Mouse (Mus musculus): ENCODE results near the gene Pcdh7.

Gene Pcdh7

DNA sequence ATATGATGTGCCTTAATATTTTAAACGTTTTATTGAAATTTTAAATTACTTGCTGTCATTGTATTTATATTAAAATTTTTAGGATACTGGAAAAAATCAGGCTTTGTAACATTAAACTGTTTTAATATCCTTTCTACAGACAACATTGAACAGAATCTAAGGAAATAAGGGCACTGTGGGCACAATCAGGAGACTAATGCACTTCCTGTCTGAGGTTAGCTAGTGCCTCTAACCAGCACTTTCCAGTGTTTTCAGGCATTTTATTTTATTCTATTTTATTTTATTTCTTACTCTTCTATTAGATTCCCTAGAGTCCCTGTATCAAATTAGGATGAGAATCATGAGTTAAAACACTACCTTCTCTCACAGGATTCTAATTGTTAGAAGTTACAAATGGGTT lies 28.1 kb downstream of the Pcdh7 start:
- no peak for DNase-seq (ENCODE audit: extremely low spot score, low spot score)

DNA sequence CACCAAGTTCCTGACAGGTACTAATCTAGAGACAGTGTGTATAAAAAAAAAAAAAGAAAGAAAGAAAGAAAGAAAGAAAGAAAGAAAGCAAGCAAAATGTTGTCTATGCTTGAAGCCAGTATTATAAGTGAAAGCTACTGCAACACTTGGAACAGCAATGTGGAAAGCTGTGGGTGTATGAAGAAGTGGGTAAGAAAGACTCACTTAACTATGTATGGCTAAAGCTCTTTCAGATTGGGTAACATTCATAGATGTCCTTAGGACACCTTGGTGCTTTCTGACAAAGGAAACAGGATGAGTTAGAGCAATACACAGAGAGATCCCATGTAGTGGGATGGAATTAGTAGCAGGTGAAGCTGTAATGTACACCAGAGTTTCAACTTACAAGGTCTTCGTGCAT lies 32.6 kb downstream of the Pcdh7 start:
- DNase-seq (ENCODE audit: extremely low spot score, low spot score) = no peak

DNA sequence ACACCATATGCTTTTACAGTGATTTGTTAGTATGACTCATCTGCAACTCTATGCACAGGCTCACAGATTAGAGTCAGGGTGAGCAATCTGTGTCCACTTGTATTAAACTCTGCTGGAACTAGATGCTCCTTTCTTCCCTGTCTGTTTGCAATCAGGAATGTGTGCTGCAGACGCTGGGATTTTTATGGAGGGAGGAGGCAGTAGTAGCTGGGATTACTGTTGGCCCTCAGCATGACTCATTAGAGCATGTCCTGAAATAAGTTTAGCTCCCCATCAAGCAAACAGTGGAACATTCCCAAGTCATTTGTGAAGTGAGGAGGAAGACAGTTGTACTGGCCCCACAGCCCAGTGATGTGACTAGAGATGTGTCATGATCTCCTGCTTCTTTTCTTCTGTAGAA lies 38.0 kb downstream of the Pcdh7 start:
- DNase-seq (ENCODE audit: extremely low spot score, low spot score) = no peak

DNA sequence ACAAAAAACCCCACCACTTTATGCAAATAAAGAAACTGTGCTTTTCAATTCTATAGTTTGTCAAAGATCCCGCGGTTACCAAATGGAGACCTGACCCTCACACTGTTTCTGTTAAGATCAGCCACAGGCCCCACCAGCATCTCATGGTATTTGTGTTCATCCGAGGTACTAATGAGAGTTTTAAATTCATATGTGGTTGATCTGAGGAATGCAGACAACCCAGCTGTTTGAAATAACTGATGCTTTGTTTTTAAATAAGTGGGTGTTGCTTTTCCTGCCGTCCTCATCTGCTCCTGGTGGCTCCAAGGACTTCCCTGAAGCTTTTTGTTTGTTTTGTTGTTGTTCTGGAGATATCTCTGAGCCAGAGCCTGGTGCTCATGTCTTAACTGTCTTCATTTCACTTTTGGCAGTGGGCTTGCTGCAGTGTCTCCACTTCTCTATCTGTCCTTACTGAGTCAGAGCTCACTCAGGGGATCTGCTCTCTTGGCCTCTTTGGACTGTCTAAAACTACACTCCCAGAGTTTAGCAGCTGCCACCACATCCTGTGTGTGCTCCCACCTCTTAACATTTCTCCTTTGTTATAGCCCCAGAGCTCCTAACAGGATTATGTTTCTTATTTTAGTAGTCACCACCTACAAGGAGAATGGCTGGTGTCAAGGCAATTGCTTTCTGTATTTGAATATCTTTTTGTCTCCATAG lies 39.1 kb downstream of the Pcdh7 start:
- DNase-seq (ENCODE audit: extremely low spot score, low spot score) = no peak

DNA sequence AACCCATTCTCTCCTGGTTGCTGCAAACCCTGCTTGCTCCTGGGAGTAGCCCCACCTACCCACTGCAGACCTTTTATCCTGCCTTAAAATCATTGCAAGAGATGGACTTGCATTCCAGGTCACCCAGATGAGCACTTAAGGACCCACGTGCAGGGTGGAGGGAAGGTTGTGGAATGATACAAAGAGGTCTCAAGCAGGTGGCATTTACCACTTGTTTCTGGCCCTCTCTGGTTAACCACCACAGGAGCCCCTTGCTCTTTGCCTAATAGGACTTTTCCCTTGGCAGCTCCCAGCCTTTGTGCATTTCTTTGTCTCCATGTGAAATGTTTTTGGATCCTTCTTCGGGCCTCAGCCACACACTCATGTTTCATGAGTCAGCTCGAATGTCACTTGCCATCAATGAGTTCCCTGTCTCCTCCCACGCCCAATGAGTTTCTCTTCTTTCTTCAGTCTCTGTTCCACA lies 39.7 kb downstream of the Pcdh7 start:
- DNase-seq (ENCODE audit: extremely low spot score, low spot score) = peak; percentile 19

DNA sequence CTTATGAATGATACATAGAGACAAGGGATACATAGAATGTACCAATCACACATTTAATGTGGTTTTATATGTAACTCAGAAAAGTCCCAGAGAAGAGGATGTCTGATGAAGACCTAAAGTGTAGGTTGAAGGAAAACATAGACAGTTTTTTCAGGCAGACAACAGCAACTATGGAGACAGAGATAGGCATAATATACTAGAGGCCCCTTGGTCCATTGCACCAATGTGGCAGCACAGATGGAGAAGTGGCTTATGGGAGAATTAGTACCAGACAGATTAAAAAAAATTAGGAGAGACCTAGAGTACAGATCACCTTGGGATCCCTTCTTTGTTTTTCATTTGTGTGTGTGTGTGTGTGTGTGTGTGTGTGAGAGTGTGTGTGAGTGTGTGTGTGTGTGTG lies 41.2 kb downstream of the Pcdh7 start:
- DNase-seq (ENCODE audit: extremely low spot score, low spot score) = no peak

DNA sequence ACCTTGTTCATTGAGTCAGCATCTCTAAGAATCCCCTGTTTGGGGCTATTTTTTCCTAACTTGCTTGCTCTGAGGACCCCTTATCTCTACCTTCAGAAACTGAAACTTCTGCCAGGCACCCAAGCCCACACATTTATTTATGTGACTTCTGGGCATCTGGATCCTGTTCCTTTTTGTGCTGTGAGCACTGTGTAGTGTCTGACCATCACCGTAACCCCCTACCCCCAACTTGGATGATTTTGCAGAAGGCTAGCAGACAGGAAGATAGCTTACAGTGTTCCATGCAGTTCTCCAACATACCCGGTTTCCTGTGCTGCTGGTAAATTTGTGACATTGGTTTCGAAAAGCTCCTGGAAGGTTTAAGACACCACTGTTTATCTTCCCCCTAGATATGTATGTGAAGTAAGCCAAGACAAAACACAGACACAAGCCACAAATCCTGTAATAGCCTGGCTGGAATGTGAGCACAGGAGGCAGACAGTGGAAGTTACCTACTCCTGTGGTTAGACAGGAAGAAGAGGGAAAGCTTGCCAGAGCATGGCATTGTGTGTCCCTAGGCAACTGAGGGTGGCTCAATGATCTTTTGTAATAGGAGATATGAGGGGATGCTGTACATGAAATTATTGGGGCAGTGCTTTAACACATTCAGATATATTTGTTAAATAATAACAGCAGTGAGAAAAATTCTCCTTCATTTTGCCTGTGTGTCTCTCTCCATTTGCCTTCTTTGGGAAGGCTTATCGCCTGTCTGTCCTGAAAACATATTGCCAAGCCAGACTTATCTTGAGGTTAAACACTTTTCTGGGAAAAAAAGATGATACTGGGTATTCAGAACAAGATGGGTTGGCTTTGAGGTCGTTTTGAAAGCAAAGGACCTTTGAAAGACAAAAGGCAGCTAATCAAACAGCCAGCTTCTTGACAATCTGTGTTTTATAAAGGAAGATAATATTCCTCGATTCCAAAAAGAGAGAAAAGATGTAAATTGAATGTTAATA lies 42.6 kb downstream of the Pcdh7 start:
- DNase-seq (ENCODE audit: extremely low spot score, low spot score) = no peak

DNA sequence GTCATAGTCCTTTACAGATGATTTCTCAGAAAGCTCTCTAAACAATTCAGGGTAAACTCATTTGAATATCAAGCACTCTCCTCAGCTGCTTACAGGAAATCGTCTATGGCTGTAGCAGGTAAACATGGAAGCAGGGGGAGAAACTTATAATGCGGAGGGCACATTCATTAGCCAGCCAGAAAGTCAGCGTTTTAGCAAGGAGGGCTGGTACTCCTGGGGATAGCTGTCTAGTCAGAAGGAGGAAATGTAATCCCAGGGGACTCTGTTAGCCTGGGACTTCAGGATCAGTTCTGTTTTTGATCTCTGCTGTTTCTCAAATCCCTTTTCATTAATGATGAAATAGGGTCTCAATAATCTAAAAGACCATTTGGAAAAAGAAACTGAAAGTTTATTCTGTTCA lies 47.6 kb downstream of the Pcdh7 start:
- no peak for DNase-seq (ENCODE audit: extremely low spot score, low spot score)

DNA sequence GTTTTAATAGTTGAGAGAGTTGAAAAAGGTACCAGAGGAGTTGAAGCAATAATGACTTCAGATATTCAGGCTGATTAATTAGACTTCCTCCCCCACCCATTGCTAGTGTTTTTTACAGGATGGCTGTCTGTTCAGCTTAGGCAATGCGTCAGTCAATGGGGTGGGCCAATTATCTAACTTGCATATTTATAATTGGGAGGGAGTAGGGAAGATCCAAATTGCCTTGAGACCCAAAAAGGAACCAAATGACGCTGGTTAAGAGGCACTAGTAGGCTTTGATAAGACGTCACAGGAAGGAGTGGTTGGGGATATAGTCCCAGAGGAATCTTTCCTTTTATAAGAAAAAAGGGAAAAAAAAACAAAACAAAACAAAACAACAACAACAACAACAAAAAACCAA lies 49.6 kb downstream of the Pcdh7 start:
- DNase-seq (ENCODE audit: extremely low spot score, low spot score) = no peak

DNA sequence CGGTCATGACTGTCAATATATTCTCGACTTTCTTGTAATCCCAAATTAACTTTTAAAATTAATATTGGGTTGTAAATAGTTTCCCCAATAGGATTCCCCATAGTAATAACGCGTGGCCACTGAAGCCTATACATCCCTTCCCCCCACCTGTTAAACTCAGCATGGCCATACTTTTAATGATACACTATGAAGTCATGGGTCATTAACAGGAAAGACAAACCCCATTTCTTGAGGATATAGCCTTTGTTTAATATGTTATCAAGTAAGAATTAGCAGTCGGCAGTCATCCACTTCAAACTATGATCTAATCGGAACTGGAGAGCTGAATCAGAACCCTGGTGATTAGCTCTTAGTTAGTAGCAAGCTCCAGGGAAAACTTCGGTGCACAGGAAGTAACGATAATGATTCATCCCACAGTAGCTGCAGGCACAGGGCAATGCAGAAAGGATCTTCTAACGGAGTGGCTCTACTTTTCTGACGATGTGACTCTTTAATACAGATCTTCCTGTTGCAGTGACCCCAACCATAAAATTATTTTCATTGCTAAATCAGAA lies 50.8 kb downstream of the Pcdh7 start:
- no peak for DNase-seq (ENCODE audit: extremely low spot score, low spot score)

DNA sequence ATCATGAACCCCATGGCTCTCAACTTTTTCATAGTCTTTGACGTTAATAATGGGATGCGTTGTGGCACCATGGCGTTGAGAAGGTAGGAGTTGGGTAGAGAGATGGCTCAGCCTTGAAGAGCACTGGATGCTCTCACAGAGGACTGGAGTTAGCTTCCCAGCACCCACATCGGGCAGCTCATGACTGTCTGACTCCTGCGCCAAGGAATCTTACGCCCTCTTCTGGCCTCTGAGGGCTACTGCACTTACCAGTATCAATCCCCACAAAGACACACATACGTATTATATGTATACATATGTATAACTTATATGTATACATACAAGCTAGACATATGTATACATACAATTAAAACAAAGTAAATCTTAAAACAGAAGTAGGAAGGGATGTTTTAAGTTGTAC lies 51.9 kb downstream of the Pcdh7 start:
- DNase-seq (ENCODE audit: extremely low spot score, low spot score) = no peak

DNA sequence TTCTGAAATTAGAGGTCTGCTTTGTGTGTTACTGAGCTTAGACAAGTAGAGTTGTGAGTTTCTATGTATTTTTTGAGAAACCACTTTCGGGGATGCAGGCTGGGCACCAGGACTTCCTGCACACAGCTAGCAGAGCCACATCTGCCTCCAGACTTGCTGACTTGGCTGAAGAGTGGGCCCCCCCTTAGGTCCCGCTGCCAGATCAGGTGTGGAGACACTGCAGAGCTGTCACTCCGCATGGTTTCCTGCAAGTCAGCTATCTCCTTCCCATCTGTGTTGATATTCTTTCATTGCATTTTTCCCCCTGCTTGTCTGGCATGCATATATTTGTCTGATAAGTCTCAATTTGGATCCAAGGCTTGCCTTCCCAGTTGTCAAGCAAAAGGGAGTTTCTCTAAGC lies 52.6 kb downstream of the Pcdh7 start:
- no peak for DNase-seq (ENCODE audit: extremely low spot score, low spot score)

DNA sequence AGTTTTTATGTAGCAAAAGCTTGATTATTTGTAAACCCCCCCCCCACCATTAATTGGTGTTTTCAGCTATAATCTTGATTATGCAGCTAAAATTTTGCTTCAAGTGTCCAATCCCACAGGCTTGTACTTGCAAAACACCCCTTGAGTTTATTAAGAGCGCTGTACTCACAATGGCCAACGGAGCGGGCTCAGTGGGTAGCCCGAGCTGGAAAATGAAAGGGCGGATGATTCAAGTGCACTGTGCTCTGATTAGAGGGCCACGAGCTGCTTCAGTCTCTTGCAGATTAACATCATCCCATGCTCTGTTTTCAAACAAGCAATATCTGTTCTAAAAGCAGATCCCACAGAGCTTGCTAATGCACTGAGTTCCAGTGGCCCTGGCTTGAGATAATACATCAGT lies 53.4 kb downstream of the Pcdh7 start:
- DNase-seq (ENCODE audit: extremely low spot score, low spot score) = no peak

DNA sequence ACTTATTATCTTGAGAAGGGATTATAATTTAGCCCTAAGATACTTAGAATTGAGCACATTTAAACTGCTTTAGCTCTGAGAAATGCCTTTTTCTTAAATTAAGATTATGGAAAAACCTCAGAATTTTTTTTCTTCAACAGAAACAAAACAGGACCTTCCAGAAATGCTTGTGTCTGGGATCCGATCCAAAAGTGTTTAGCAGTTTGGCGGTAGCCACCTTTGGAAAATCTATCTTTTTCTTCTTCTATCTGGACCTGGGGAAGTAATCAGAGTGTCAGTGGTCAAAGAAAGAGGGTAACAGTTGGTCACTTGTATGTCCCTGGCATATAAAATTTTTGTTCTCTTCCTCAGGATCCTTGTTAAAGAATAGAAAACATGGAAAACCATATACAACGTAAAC lies 54.9 kb downstream of the Pcdh7 start:
- DNase-seq (ENCODE audit: extremely low spot score, low spot score) = no peak

DNA sequence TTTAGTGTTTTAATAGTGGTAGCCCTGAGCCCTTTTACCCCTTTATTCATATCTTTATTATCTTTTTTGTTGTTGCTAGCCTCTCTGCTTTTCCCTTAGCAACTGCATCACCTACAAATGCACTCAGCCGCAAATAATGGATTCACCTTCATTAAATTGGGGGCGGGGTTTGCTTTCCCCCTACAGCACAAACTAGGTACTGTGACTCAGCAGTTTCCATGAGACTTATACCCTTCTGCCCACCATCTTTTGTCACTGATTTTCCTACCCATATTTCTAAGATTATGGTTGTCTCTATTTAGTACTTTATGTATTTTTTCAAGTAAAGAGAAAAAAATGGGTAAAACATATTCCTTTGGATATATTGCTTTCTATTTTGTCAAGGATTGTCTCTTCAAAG lies 56.7 kb downstream of the Pcdh7 start:
- no peak for DNase-seq (ENCODE audit: extremely low spot score, low spot score)

DNA sequence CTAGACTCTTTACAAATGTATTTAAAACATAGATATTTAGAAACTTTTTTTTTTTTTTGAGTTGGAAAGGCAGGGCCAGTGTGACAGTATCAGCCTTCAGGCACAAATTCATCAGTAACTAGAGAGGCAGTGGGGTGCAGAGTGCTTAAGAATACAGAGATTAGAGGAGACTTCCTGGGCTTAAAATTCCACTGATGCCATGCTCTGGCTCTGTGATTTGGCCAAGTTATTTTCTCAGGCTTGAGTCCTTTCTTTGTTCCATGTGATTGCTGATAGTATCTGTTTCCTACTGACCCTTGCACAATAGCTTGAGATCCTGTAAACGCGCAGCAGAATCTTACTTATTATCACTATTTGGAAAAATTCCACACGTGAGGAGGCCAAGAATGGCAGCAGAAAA lies 60.3 kb downstream of the Pcdh7 start:
- no peak for DNase-seq (ENCODE audit: extremely low spot score, low spot score)

DNA sequence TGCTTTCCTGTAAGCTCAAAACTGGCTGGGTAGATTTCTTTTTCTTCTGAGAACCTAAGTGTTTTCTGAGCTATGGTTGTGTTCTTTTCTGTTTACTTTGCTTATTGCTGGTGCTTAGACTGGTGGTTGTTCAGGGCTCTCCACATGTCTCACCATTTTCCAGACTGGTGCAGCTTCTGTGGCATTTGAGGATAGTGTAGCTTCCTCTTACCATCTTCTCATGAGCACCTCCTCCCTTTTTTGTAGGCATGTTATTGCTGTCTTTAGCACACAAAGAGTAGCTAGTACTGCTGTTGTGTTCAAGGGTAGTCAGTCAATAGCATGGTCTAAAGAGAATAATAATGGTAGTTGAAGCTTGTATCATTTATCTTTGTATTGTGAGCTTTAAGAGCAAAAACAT lies 62.2 kb downstream of the Pcdh7 start:
- no peak for DNase-seq (ENCODE audit: extremely low spot score, low spot score)

DNA sequence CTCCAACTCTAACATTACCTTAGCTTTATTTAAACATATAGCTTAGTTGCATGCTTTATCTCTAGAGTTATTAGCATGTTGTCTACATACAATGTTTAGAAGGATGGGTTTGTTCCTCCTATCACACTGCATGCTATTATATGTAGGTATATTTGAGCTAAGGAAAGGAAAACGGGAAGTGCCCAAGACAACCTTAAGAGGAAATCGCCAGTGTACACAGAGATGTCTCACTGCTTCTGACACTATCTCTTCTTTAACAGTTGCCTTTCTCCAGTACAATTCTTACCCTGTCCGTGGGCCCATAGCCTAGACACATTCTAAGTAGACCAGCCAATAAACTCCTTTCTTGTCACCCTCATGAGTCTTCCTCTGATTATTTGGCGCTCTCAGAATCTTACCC lies 62.8 kb downstream of the Pcdh7 start:
- no peak for DNase-seq (ENCODE audit: extremely low spot score, low spot score)

DNA sequence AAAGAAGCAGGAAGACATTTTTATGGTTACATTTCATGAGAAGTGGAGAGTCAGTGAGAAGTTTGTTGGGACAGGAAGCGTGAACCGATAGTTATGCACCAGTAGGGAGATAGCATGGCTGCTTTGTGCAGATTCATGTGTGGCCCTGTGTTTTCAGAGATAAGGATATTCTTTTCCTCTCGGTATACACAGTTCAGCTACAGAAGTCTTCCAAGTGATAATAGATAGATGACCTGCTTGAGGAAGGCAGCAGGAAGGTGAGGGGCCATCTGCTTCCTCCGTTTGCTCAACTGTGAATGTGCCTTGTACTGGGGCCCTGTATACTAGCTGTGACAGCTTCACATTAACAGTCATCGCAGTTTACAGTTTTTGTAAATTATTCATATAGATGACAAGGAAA lies 64.2 kb downstream of the Pcdh7 start:
- DNase-seq (ENCODE audit: extremely low spot score, low spot score) = no peak

DNA sequence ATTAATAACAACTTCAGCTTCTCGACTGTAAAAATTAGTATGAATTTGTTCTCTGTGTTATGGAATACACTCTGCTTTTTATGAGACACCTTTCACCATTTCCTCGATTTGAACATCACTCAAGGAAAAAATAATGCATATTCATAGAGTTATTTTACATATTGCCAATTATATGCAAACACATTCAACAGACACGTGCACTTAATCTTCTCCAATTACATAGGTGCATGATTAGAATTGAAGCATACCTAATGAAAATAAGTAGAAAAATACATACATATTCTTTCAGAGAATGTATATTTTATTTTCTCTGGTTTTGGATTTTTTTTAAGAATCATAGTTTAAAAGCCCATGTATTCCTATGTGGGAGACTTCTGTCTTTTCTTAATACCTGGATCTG lies 64.8 kb downstream of the Pcdh7 start:
- no peak for DNase-seq (ENCODE audit: extremely low spot score, low spot score)

DNA sequence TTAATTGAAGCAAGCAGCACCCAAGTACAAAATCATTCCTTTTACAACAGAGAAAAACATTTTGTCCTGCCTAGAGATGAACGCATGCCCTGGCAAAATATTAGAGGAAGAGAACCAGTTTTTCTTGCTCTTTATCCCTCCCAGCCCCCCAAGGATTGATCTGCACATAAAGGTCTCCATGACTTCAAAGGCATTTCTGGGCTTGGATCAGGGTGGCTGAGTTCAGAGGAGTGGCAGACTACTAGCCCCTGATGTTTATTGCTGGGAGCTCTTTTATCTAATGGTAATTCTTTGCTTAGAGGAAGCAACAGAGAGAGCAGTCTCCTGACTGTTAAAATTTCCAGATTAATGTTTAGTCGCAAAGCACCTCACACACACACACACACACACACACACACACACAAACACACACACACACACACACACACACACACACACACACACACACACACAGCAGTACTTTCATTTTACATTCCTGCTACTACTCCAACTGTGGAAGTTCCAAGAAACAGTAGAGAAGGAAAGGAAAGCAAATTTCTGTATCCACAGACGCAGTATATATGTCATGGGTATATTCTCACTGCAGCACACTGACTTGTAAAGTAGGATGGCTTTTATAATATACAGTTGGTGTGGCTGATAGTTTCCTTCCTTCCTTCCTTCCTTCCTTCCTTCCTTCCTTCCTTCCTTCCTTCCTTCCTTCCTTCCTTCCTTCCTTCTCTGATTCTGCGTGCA lies 71.2 kb downstream of the Pcdh7 start:
- no peak for DNase-seq (ENCODE audit: extremely low spot score, low spot score)

DNA sequence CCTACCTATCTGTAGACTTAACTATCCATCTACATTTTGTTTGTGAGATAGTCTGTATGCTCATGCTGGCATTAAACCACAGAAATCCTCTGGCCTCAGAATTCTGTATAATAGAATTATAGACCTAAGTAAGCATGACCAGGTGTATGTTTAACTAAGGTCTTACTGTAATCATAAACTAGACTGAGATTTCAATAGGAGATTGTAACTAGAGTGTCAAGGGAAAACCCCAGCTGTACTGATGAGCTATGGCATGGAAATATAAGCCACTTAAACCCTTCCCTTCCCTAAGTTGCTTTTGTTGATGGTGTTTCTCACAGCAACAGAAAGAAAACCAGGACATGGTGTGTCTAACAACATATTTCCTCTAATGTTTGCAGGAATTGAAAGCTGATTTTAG lies 78.6 kb downstream of the Pcdh7 start:
- no peak for DNase-seq (ENCODE audit: extremely low spot score, low spot score)

Data from neural tube, embryonic 10.5 days (tissue).